In genomic region chr2:76673472-76674081, GRCm38 (mm10) we compare ENCODE assay signal across 8 mouse cellular contexts. TPM values are rescaled to one million over a fixed set of nuclear protein-coding genes. Genes with fewer than 3 reads are reported as not detected.
DNase-seq lines count a peak whose midpoint lies in the region; ATAC-seq and TF ChIP-seq lines count a peak whose summit lies in the region.

No protein-coding gene starts in this region.

- H3K4me3 ChIP-seq in forebrain, embryonic 14.5 days (ENCODE audit: low read depth, low read length), result peak overlapping the region; percentile 32
- H3K4me3 ChIP-seq in hindbrain, embryonic 16.5 days (ENCODE audit: low read length), result peak overlapping the region; percentile 49
- H3K4me3 ChIP-seq in liver, embryonic 12.5 days, result peak overlapping the region; percentile 55
- H3K4me3 ChIP-seq in myocyte, result peak overlapping the region; percentile 33

- peak; percentile 23; the same call in 1 of the 2 replicates for TF ChIP-seq CTCF in brain, embryonic 14.5 days (IDR thresholded peaks at IDR 0.05; ENCODE audit: borderline replicate concordance, extremely low read depth, insufficient read depth, insufficient read length)

- H3K27ac ChIP-seq in forebrain, embryonic 14.5 days (ENCODE audit: low read depth, low read length), result peak overlapping the region; percentile 10; the same call in 1 of the 2 replicates
- H3K27ac ChIP-seq in hindbrain, embryonic 16.5 days (ENCODE audit: low read depth, low read length), result peak overlapping the region; percentile 68
- H3K27ac ChIP-seq in liver, embryonic 12.5 days, result peak overlapping the region; percentile 75

- H3K36me3 ChIP-seq in forebrain, embryonic 14.5 days (ENCODE audit: control insufficient read depth, insufficient read depth, low read length), result no peaks in the 10 kb centered on the region
- H3K36me3 ChIP-seq in hindbrain, embryonic 16.5 days (ENCODE audit: control insufficient read depth, insufficient read depth, low read length), result no peaks in the 10 kb centered on the region
- H3K36me3 ChIP-seq in liver, embryonic 12.5 days, result peaks cover 7% of the 10 kb centered on the region; the same call in 1 of the 2 replicates
- H3K36me3 ChIP-seq in myocyte (ENCODE audit: control insufficient read depth, insufficient read depth), result no peaks in the 10 kb centered on the region

- H3K27me3 ChIP-seq in forebrain, embryonic 14.5 days (replicated peaks; ENCODE audit: control insufficient read depth, insufficient read depth, low read length), result no peaks in the 10 kb centered on the region
- no peaks in the 10 kb centered on the region for H3K27me3 ChIP-seq in hindbrain, embryonic 16.5 days (replicated peaks; ENCODE audit: control insufficient read depth, insufficient read depth, low read length)
- no peaks in the 10 kb centered on the region for H3K27me3 ChIP-seq in liver, embryonic 12.5 days (replicated peaks)
- no peaks in the 10 kb centered on the region for H3K27me3 ChIP-seq in myocyte (ENCODE audit: control insufficient read depth, insufficient read depth, insufficient read length)

- WGBS in forebrain, embryonic 14.5 days, result 39% methylated on average over 7 of the region's 7 CpGs
- WGBS in hindbrain, embryonic 16.5 days, result 36% methylated on average over 7 of the region's 7 CpGs
- WGBS in liver, embryonic 12.5 days (ENCODE audit: insufficient replicate concordance), result 26% methylated on average over 7 of the region's 7 CpGs

- DNase-seq in layer of hippocampus, adult 11-12 months (ENCODE audit: low spot score), result peak; percentile 45
- no peak for DNase-seq in layer of hippocampus, postnatal 25 days (ENCODE audit: extremely low spot score in 1 of 2, low spot score in 1 of 2)
- peak; percentile 60 for DNase-seq in brain, embryonic 14.5 days (ENCODE audit: low read depth)
- DNase-seq in forebrain, embryonic 14.5 days (ENCODE audit: low spot score), result peak; percentile 52
- DNase-seq in thymus, postnatal 10 days (ENCODE audit: low spot score in 2 of 2), result peak; percentile 50 to 60

- H3K4me1 ChIP-seq in forebrain, embryonic 14.5 days (ENCODE audit: control insufficient read depth, insufficient read depth, low read length), result peaks cover 18% of the 10 kb centered on the region
- peaks cover 28% of the 10 kb centered on the region for H3K4me1 ChIP-seq in hindbrain, embryonic 16.5 days (ENCODE audit: control insufficient read depth, insufficient read depth, low read depth, low read length)
- H3K4me1 ChIP-seq in liver, embryonic 12.5 days, result peaks cover 54% of the 10 kb centered on the region

- H3K79me2 ChIP-seq in myocyte (ENCODE audit: control insufficient read depth, insufficient read depth), result peaks cover 31% of the 10 kb centered on the region

- no peak overlapping the region for H3ac ChIP-seq in myocyte (ENCODE audit: control insufficient read depth, insufficient read length)

- no peak for ATAC-seq in forebrain, embryonic 14.5 days
- no peak for ATAC-seq in hindbrain, embryonic 16.5 days
- peak; percentile 36; the same call in 1 of the 2 replicates for ATAC-seq in liver, embryonic 12.5 days

- peak overlapping the region; percentile 51 for H3K4me2 ChIP-seq in forebrain, embryonic 14.5 days (ENCODE audit: low read length)
- H3K4me2 ChIP-seq in hindbrain, embryonic 16.5 days (ENCODE audit: low read length), result peak overlapping the region; percentile 69
- H3K4me2 ChIP-seq in liver, embryonic 12.5 days, result peak overlapping the region; percentile 77
- H3K4me2 ChIP-seq in myocyte (ENCODE audit: low read depth), result peak overlapping the region; percentile 77

- H3K9ac ChIP-seq in forebrain, embryonic 14.5 days (ENCODE audit: low read length), result peak overlapping the region; percentile 54
- H3K9ac ChIP-seq in hindbrain, embryonic 16.5 days (ENCODE audit: low read depth, low read length), result no peak overlapping the region; the same call in 1 of the 2 replicates
- peak overlapping the region; percentile 68 for H3K9ac ChIP-seq in liver, embryonic 12.5 days

- H3K9me3 ChIP-seq in forebrain, embryonic 14.5 days (replicated peaks; ENCODE audit: control insufficient read depth, low read length), result no peaks in the 10 kb centered on the region
- no peaks in the 10 kb centered on the region for H3K9me3 ChIP-seq in hindbrain, embryonic 16.5 days (ENCODE audit: control insufficient read depth, low read length)
- no peaks in the 10 kb centered on the region for H3K9me3 ChIP-seq in liver, embryonic 12.5 days (replicated peaks)

- no peak for TF ChIP-seq POLR2A in brain, embryonic 14.5 days (IDR thresholded peaks at IDR 0.05; ENCODE audit: borderline replicate concordance, extremely low read depth, insufficient read depth, insufficient read length, poor library complexity, severe bottlenecking)
- no peak for TF ChIP-seq POLR2A in myocyte (IDR thresholded peaks at IDR 0.05; ENCODE audit: insufficient read length, low read depth)

TF ChIP-seq in myocyte, 11 proteins besides CTCF, POLR2A, EP300 and RAD21:
- TF ChIP-seq CEBPB (IDR thresholded peaks at IDR 0.05; ENCODE audit: insufficient read depth, poor library complexity, severe bottlenecking) (no peak), E2F4 (IDR thresholded peaks at IDR 0.05; ENCODE audit: insufficient read depth) (no peak), REST (IDR thresholded peaks at IDR 0.05; ENCODE audit: insufficient read depth, insufficient read length) (no peak), SRF (IDR thresholded peaks at IDR 0.05; ENCODE audit: control insufficient read depth, insufficient read length, low read depth) (no peak), TCF12 (IDR thresholded peaks at IDR 0.05; ENCODE audit: insufficient read depth, poor library complexity, severe bottlenecking) (no peak), MYOG (IDR thresholded peaks at IDR 0.05; ENCODE audit: control insufficient read depth in 1 of 3, insufficient read depth in 1 of 3, insufficient read length in 2 of 3, low read depth in 2 of 3) (no peak), USF1 (IDR thresholded peaks at IDR 0.05; ENCODE audit: low read depth) (no peak), MYOD1 (IDR thresholded peaks at IDR 0.05; ENCODE audit: control insufficient read depth in 1 of 3, insufficient read length in 2 of 3, low read depth in 2 of 3) (no peak), MAX (IDR thresholded peaks at IDR 0.05; ENCODE audit: low read depth) (no peak), TCF3 (IDR thresholded peaks at IDR 0.05; ENCODE audit: insufficient read length, low read depth) (no peak), POLR2AphosphoS2 (IDR thresholded peaks at IDR 0.05; ENCODE audit: insufficient read length, low read depth) (no peak)

RNA-seq across cellular contexts. Expression of gene Fkbp7, which starts 0.7 kb away (rescaled TPM):
- 1 to 10 TPM; 5.1 to 6.2 TPM for total RNA-seq in layer of hippocampus, postnatal 25 days (2021)
- polyA plus RNA-seq in brain, embryonic 14.5 days (2012; rRNA removed), result 7.4 and 9.6 TPM in 2 replicates
- polyA plus RNA-seq in forebrain, embryonic 14.5 days (2014; fragmentation: Nextera tagmentation; extraction: Ambion mirVana), result 12.1 and 13.2 TPM in 2 replicates
- 12.7 and 16.3 TPM in 2 replicates for polyA plus RNA-seq in hindbrain, embryonic 16.5 days (2015; fragmentation: Nextera tagmentation; extraction: Ambion mirVana)
- polyA plus RNA-seq in liver, embryonic 12.5 days (2016; fragmentation: Nextera tagmentation; extraction: Ambion mirVana), result 7.6 and 8.1 TPM in 2 replicates
- 34.8 TPM for polyA plus RNA-seq in myocyte (2012; fragmentation: generic; extraction: Trizol)

RNA-seq across cellular contexts. Expression of gene Plekha3, which starts 1.5 kb away (rescaled TPM):
- total RNA-seq in layer of hippocampus, postnatal 25 days (2021), result 10 to 100 TPM; 38.0 to 42.0 TPM
- 17.7 and 18.7 TPM in 2 replicates for polyA plus RNA-seq in brain, embryonic 14.5 days (2012; rRNA removed)
- 5.6 and 5.7 TPM in 2 replicates for polyA plus RNA-seq in forebrain, embryonic 14.5 days (2014; fragmentation: Nextera tagmentation; extraction: Ambion mirVana)
- polyA plus RNA-seq in hindbrain, embryonic 16.5 days (2015; fragmentation: Nextera tagmentation; extraction: Ambion mirVana), result 3.6 and 3.8 TPM in 2 replicates
- polyA plus RNA-seq in liver, embryonic 12.5 days (2016; fragmentation: Nextera tagmentation; extraction: Ambion mirVana), result 9.0 and 9.4 TPM in 2 replicates
- polyA plus RNA-seq in myocyte (2012; fragmentation: generic; extraction: Trizol), result 13.1 TPM

RNA-seq across cellular contexts. Expression of gene Pjvk, which starts 25.3 kb away (rescaled TPM):
- total RNA-seq in layer of hippocampus, postnatal 25 days (2021), result not detected
- polyA plus RNA-seq in brain, embryonic 14.5 days (2012; rRNA removed), result 0.42 and 0.55 TPM in 2 replicates
- polyA plus RNA-seq in forebrain, embryonic 14.5 days (2014; fragmentation: Nextera tagmentation; extraction: Ambion mirVana), result 0.38 and 2.1 TPM in 2 replicates
- polyA plus RNA-seq in hindbrain, embryonic 16.5 days (2015; fragmentation: Nextera tagmentation; extraction: Ambion mirVana), result 0.83 and 1.1 TPM in 2 replicates
- polyA plus RNA-seq in liver, embryonic 12.5 days (2016; fragmentation: Nextera tagmentation; extraction: Ambion mirVana), result not detected in 2 replicates
- polyA plus RNA-seq in myocyte (2012; fragmentation: generic; extraction: Trizol), result 0.04 TPM

RNA-seq across cellular contexts. Expression of gene Prkra, which starts 25.8 kb away (rescaled TPM):
- 10 to 100 TPM; 16.6 to 19.1 TPM for total RNA-seq in layer of hippocampus, postnatal 25 days (2021)
- polyA plus RNA-seq in brain, embryonic 14.5 days (2012; rRNA removed), result 85.8 and 89.5 TPM in 2 replicates
- polyA plus RNA-seq in forebrain, embryonic 14.5 days (2014; fragmentation: Nextera tagmentation; extraction: Ambion mirVana), result 109 and 112 TPM in 2 replicates
- polyA plus RNA-seq in hindbrain, embryonic 16.5 days (2015; fragmentation: Nextera tagmentation; extraction: Ambion mirVana), result 104 and 114 TPM in 2 replicates
- 12.7 and 13.1 TPM in 2 replicates for polyA plus RNA-seq in liver, embryonic 12.5 days (2016; fragmentation: Nextera tagmentation; extraction: Ambion mirVana)
- polyA plus RNA-seq in myocyte (2012; fragmentation: generic; extraction: Trizol), result 15.3 TPM

Comparison
In these comparisons a context has a peak if more than half of its experiments do, and no peak if none do; other contexts are left out.
1. DNase-seq: peak in layer of hippocampus, adult 11-12 months (single experiment), brain, embryonic 14.5 days (single experiment), forebrain, embryonic 14.5 days (single experiment) and thymus, postnatal 10 days (2 of 2); none in layer of hippocampus, postnatal 25 days (0 of 2).
2. H3K27ac ChIP-seq: peak in every context shown above with its lines; median percentile 75 in liver, embryonic 12.5 days; 68 in hindbrain, embryonic 16.5 days; 10 in forebrain, embryonic 14.5 days.
3. Peak in every context shown above with its lines, with median percentiles within 50 percentile points of each other: H3K4me2 ChIP-seq and H3K4me3 ChIP-seq.